ENCODE assay signal across 9 mouse cellular contexts in the genomic region with DNA sequence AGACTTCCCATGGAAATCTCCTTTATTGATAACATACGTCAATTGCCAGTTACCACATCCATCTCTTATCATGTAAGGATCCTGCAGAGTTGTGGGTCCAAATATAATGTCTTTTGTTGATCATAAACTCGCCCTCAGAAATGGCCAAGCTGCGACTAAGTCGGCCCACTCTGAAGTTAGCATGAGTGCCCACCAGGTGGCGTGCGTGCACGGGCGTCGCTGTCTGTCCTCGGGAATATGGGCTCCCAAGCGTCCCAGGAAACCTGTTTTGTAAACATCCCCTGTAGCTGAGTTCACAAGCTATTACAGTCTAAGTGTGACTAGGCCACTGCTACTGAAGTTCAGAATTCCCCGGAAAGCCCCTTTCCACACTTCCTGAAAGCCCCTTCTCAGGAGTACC. TPM values are rescaled to one million over a fixed set of nuclear protein-coding genes. Genes with fewer than 3 reads are reported as not detected.
DNase-seq lines count a peak whose midpoint lies in the region; ATAC-seq and TF ChIP-seq lines count a peak whose summit lies in the region.
"Had no signal": no experiment of that assay in that cellular context is flagged by ENCODE, and none has a peak within 500 bp of the region (broad histone marks: within the 10 kb centered on the region; RNA-seq: fewer than 3 reads in every experiment).

No protein-coding gene starts in this region.

- H3K4me3 ChIP-seq in heart, embryonic 10.5 days = no peak overlapping the region
- H3K4me3 ChIP-seq in intestine, postnatal 0 days (ENCODE audit: low read depth, low read length) = no peak overlapping the region
- no peak overlapping the region for H3K4me3 ChIP-seq in midbrain, embryonic 14.5 days (replicated peaks; ENCODE audit: low read depth, low read length)
- no peak overlapping the region for H3K4me3 ChIP-seq in stomach, embryonic 15.5 days (replicated peaks)

- no peaks in the 10 kb centered on the region for H3K36me3 ChIP-seq in heart, embryonic 10.5 days
- no peaks in the 10 kb centered on the region for H3K36me3 ChIP-seq in intestine, postnatal 0 days (ENCODE audit: control insufficient read depth, insufficient read depth)
- H3K36me3 ChIP-seq in midbrain, embryonic 14.5 days (ENCODE audit: control insufficient read depth, insufficient read depth, low read length) = no peaks in the 10 kb centered on the region
- H3K36me3 ChIP-seq in stomach, embryonic 15.5 days = no peaks in the 10 kb centered on the region

- TF ChIP-seq CTCF in intestine, postnatal 0 days (IDR thresholded peaks at IDR 0.05; ENCODE audit: low read depth) = peak; percentile 86

- no peaks in the 10 kb centered on the region for H3K4me1 ChIP-seq in heart, embryonic 10.5 days
- no peaks in the 10 kb centered on the region for H3K4me1 ChIP-seq in intestine, postnatal 0 days (replicated peaks; ENCODE audit: control insufficient read depth, insufficient read depth, low read length)
- peaks cover 4% of the 10 kb centered on the region; the same call in 1 of the 2 replicates for H3K4me1 ChIP-seq in midbrain, embryonic 14.5 days (ENCODE audit: control insufficient read depth, insufficient read depth, low read length)
- no peaks in the 10 kb centered on the region for H3K4me1 ChIP-seq in stomach, embryonic 15.5 days

- H3K4me2 ChIP-seq in intestine, postnatal 0 days (replicated peaks; ENCODE audit: low read depth) = no peak overlapping the region; the same call in 1 of the 2 replicates
- no peak overlapping the region for H3K4me2 ChIP-seq in midbrain, embryonic 14.5 days (ENCODE audit: low read length)
- H3K4me2 ChIP-seq in stomach, embryonic 15.5 days = 0 out of 2 replicates have a peak overlapping the region, but pooled peaks have one; percentile 19

- no peaks in the 10 kb centered on the region for H3K27me3 ChIP-seq in heart, embryonic 10.5 days (ENCODE audit: insufficient read depth, poor library complexity, severe bottlenecking)
- H3K27me3 ChIP-seq in intestine, postnatal 0 days (replicated peaks; ENCODE audit: control insufficient read depth, insufficient read depth, low read length) = no peaks in the 10 kb centered on the region
- H3K27me3 ChIP-seq in midbrain, embryonic 14.5 days (ENCODE audit: control insufficient read depth, insufficient read depth, low read length) = no peaks in the 10 kb centered on the region
- H3K27me3 ChIP-seq in stomach, embryonic 15.5 days (replicated peaks) = no peaks in the 10 kb centered on the region

- intact Hi-C loops in left cerebral cortex, postnatal 14 days (cut with DNase I) = loop anchor here (1.0 to 5.0 kb wide), 2 partner anchors 286 to 475 kb away; no protein-coding TSS in a partner anchor

- H3K9ac ChIP-seq in intestine, postnatal 0 days (ENCODE audit: low read depth, low read length) = no peak overlapping the region
- no peak overlapping the region for H3K9ac ChIP-seq in midbrain, embryonic 14.5 days (replicated peaks; ENCODE audit: low read length)
- H3K9ac ChIP-seq in stomach, embryonic 15.5 days = no peak overlapping the region

- no peaks in the 10 kb centered on the region for H3K9me3 ChIP-seq in heart, embryonic 10.5 days
- H3K9me3 ChIP-seq in intestine, postnatal 0 days (ENCODE audit: control insufficient read depth) = no peaks in the 10 kb centered on the region
- no peaks in the 10 kb centered on the region for H3K9me3 ChIP-seq in midbrain, embryonic 14.5 days (ENCODE audit: control insufficient read depth, low read length)
- no peaks in the 10 kb centered on the region for H3K9me3 ChIP-seq in stomach, embryonic 15.5 days

- 6% methylated on average over 12 of the region's 12 CpGs for WGBS in heart, embryonic 10.5 days
- 5% methylated on average over 12 of the region's 12 CpGs for WGBS in intestine, postnatal 0 days
- 7% methylated on average over 12 of the region's 12 CpGs for WGBS in midbrain, embryonic 14.5 days
- WGBS in stomach, embryonic 15.5 days = 8% methylated on average over 12 of the region's 12 CpGs

- DNase-seq in heart, adult 8-10 months (ENCODE audit: low spot score) = peak; percentile 36
- DNase-seq in heart, embryonic 10.5 days (ENCODE audit: low spot score) = no peak
- DNase-seq in cerebellum, postnatal 36 days = peak; percentile 89 to 92
- peak; percentile 53 to 68 for DNase-seq in gastrocnemius, adult 8-10 months (ENCODE audit: low spot score in 2 of 2)
- peak; percentile 59 to 81 for DNase-seq in left cerebral cortex, postnatal 14 days (ENCODE audit: low spot score in 2 of 2)
- peak; percentile 88 for DNase-seq in midbrain, embryonic 14.5 days

- no peak for ATAC-seq in intestine, postnatal 0 days
- ATAC-seq in midbrain, embryonic 14.5 days (ENCODE audit: low FRiP score, low TSS enrichment) = peak; percentile 68; the same call in 1 of the 2 replicates
- no peak for ATAC-seq in stomach, embryonic 15.5 days (ENCODE audit: insufficient read depth, low FRiP score, low read depth)

- no peak overlapping the region for H3K27ac ChIP-seq in heart, embryonic 10.5 days
- no peak overlapping the region for H3K27ac ChIP-seq in intestine, postnatal 0 days (ENCODE audit: low read depth, low read length)
- no peak overlapping the region for H3K27ac ChIP-seq in midbrain, embryonic 14.5 days (replicated peaks; ENCODE audit: low read depth, low read length)
- no peak overlapping the region for H3K27ac ChIP-seq in stomach, embryonic 15.5 days

RNA-seq across cellular contexts. Expression of gene Pld5, which starts 51.9 kb away (rescaled TPM):
- total RNA-seq in heart, adult 8-10 months (2022) = under 1 TPM in 3 of 4 experiments, not detected in 1; 0.14 to 0.25 (median 0.24) TPM
- polyA plus RNA-seq in heart, embryonic 10.5 days (2016; fragmentation: Nextera tagmentation; extraction: Ambion mirVana) = 0.09 and 0.31 TPM in 2 replicates
- total RNA-seq in gastrocnemius, adult 8-10 months (2022) = 1 to 10 TPM; 2.8 to 3.9 (median 3.1) TPM
- polyA plus RNA-seq in intestine, postnatal 0 days (2015; fragmentation: Nextera tagmentation; extraction: Ambion mirVana) = 0.26 and 0.27 TPM in 2 replicates
- total RNA-seq in left cerebral cortex, postnatal 14 days (2021) = 1 to 10 TPM; 7.5 to 8.5 TPM
- 4.6 and 5.0 TPM in 2 replicates for polyA plus RNA-seq in midbrain, embryonic 14.5 days (2014; fragmentation: Nextera tagmentation; extraction: Ambion mirVana)
- 0.48 and 0.80 TPM in 2 replicates for polyA plus RNA-seq in stomach, embryonic 15.5 days (2015; fragmentation: Nextera tagmentation; extraction: Ambion mirVana)
- total RNA-seq: neutrophil, adult 5-6 weeks had no signal
